Mouse (Mus musculus) limb, embryonic 11.5 days (tissue): Measurements from ENCODE around the gene C1qtnf4. TPM values are rescaled to one million over a fixed set of nuclear protein-coding genes. Genes with fewer than 3 reads are reported as not detected.
A peak's percentile ranks its signal among the peaks of the same experiment; 100 is the strongest.

Experiments used
- ATAC-seq: fragments of 200-750 bp; cut with Nextera tagmentation; 2 replicates; pipeline ENCODE4 v1.8.0; 2017; ENCODE audit warnings: low read depth; ENCODE audit not compliant: insufficient number of reproducible peaks, low FRiP score, low TSS enrichment
- DNase-seq: peaks from one replicate; pipeline ENCODE4 v3.0.0-alpha.2; 2015; ENCODE audit warnings: low spot score
- H3K27ac ChIP-seq: fragments of 300-500 bp; sonication (generic); replicated peaks from 2 replicates; pipeline ENCODE4 v1.5.1; 2014; ENCODE audit warnings: low read depth, mild to moderate bottlenecking, low read length
- H3K27me3 ChIP-seq: fragments of 300-500 bp; sonication (generic); 2 replicates; pipeline ENCODE4 v1.6.1; 2014; ENCODE audit warnings: mild to moderate bottlenecking, low read length, mixed read lengths; ENCODE audit not compliant: control insufficient read depth, insufficient read depth
- H3K36me3 ChIP-seq: fragments of 300-500 bp; sonication (generic); 2 replicates; pipeline ENCODE4 v1.6.1; 2014; ENCODE audit warnings: mild to moderate bottlenecking, low read length, moderate library complexity, mixed read lengths; ENCODE audit not compliant: control insufficient read depth, insufficient read depth
- H3K4me1 ChIP-seq: fragments of 300-500 bp; sonication (generic); 2 replicates; pipeline ENCODE4 v1.6.1; 2014; ENCODE audit warnings: low read length, mixed read lengths; ENCODE audit not compliant: control insufficient read depth, insufficient read depth
- H3K4me2 ChIP-seq: fragments of 300-500 bp; sonication (generic); 2 replicates; pipeline ENCODE4 v1.6.1; 2014; ENCODE audit warnings: low read depth, mild to moderate bottlenecking, moderate library complexity; ENCODE audit not compliant: severe bottlenecking
- H3K4me3 ChIP-seq: fragments of 300-500 bp; sonication (generic); 2 replicates; pipeline ENCODE4 v1.5.1; 2014; ENCODE audit warnings: low read depth, low read length
- H3K9ac ChIP-seq: fragments of 300-500 bp; sonication (generic); 2 replicates; pipeline ENCODE4 v1.6.1; 2014; ENCODE audit warnings: mild to moderate bottlenecking, low read length
- H3K9me3 ChIP-seq: fragments of 300-500 bp; sonication (generic); 2 replicates; pipeline ENCODE4 v1.6.1; 2016; ENCODE audit warnings: low read length; ENCODE audit not compliant: control insufficient read depth
- WGBS: fragments of 180-500 bp; shearing (Covaris S2); extraction: QIAGEN DNeasy Blood & Tissue Kit; methylation state at CpG from one replicate; pipeline ENCODE4 v1.1.7; 2014; 5-methylcytosine and 5-hydroxymethylcytosine counted together
- polyA plus RNA-seq: library from polyadenylated mRNA; unstranded; fragments of >200 nt; fragmentation: Nextera tagmentation; extraction: Ambion mirVana; gene quantifications from 2 replicates; pipeline ENCODE4 v1.2.1, GENCODE M21; 2014

C1qtnf4 gene
- polyA plus RNA-seq, 1 experiment from 2014 or later = 10.2 TPM

DNA sequence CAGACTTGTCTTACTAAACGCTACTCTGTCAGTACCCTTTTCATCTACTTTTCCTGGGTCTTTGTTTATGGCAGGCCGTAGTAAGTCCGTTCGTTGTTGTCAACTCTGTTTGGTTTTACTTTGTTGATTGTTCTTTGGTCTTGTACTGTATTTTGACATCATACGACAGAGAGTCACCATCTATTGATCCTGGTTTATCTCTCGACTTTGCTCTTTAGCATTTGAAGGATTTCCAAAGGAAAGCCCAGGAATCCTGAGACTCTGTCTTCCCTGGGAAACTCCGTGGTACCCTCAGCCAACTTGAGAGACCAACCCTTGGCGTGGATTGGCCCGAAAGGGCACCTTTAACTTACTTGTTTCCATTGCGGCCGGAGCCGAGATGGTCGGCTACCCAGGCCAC lies 42.9 kb downstream of the C1qtnf4 start:
- no peak overlapping the region for H3K27ac ChIP-seq
- no peaks in the 10 kb centered on the region for H3K27me3 ChIP-seq
- H3K4me2 ChIP-seq = no peak overlapping the region
- H3K4me1 ChIP-seq = no peaks in the 10 kb centered on the region
- H3K9me3 ChIP-seq = no peaks in the 10 kb centered on the region
- WGBS = 85% methylated on average over 13 of the region's 13 CpGs
- no peaks in the 10 kb centered on the region for H3K36me3 ChIP-seq
- DNase-seq (no peak), ATAC-seq (no peak)
- H3K4me3 ChIP-seq = no peak overlapping the region
- H3K9ac ChIP-seq = no peak overlapping the region

DNA sequence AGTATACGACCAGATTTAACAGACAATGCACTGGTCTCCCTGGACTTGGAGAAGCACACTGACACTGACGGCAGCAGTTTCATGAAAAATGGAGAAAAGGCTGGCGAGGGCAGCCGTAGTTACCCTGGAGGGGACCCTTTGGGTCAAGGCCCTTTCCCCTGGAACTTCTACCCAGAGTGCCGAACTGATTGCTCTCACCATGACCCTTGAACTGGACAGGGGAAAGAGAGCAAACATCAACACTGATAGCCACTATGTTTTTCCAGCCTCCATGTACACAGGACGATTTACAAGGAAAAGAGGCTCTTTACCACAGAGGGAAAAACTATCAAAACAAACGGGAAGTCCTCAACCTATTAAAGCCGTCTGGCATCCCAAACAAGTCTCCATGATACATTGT lies 46.2 kb downstream of the C1qtnf4 start:
- Histone ChIP-seq H3K4me3 (no peak overlapping the region), H3K27me3 (no peaks in the 10 kb centered on the region), H3K36me3 (no peaks in the 10 kb centered on the region), H3K9ac (no peak overlapping the region), H3K9me3 (no peaks in the 10 kb centered on the region), H3K27ac (no peak overlapping the region), H3K4me1 (no peaks in the 10 kb centered on the region), H3K4me2 (no peak overlapping the region)
- DNase-seq (no peak), ATAC-seq (no peak)
- WGBS = 79% methylated on average over 8 of the region's 8 CpGs

DNA sequence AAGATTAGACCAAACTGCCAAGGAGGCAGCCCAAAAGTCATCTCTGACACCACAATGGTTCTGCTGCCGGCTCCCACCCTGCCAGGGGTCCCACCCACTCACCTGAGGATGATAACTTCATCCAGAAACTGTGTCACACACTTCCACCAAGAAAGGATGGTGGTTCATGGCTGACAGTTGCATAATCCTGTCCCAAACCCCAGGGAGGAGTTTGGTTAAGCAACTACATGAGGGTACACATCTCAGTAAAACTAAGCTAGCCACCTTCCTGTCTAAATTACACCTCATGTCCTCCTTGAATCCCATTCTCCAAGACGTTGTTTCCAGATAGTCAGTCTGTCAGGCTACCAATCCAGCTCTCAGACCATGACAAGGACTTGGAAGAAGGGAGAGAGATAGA lies 46.6 kb downstream of the C1qtnf4 start:
- H3K4me2 ChIP-seq = no peak overlapping the region
- H3K9ac ChIP-seq = no peak overlapping the region
- H3K4me1 ChIP-seq = no peaks in the 10 kb centered on the region
- no peaks in the 10 kb centered on the region for H3K27me3 ChIP-seq
- H3K9me3 ChIP-seq = no peaks in the 10 kb centered on the region
- no peak overlapping the region for H3K27ac ChIP-seq
- no peaks in the 10 kb centered on the region for H3K36me3 ChIP-seq
- DNase-seq (no peak), ATAC-seq (no peak)
- 75% methylated on average over 2 of the region's 2 CpGs for WGBS
- no peak overlapping the region for H3K4me3 ChIP-seq

DNA sequence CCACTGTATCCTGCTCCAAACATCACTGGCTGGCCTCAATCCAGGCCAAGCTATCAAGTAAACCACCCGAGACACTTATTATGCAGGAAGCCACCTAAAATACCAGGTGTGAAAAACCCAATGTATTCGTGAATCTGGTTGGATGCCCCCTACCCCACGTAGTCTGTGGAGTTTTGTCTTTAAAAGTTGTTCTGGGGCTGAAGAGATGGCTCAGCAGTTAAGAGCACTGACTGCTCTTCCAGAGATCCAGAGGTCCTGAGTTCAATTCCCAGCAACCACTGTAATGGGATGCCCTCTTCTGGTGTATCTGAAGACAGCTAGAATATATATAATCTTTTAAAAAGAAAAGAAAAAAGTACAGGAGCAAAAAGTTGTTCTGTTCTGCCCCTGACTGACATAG lies 52.7 kb downstream of the C1qtnf4 start:
- no peak overlapping the region for H3K4me3 ChIP-seq
- H3K27me3 ChIP-seq = no peaks in the 10 kb centered on the region
- H3K4me1 ChIP-seq = peaks cover 3% of the 10 kb centered on the region; the same call in 1 of the 2 replicates
- H3K27ac ChIP-seq = no peak overlapping the region
- no peak overlapping the region for H3K4me2 ChIP-seq
- ATAC-seq (no peak), DNase-seq (no peak)
- 67% methylated on average over 3 of the region's 3 CpGs for WGBS
- no peaks in the 10 kb centered on the region for H3K36me3 ChIP-seq
- H3K9me3 ChIP-seq = no peaks in the 10 kb centered on the region
- no peak overlapping the region for H3K9ac ChIP-seq

DNA sequence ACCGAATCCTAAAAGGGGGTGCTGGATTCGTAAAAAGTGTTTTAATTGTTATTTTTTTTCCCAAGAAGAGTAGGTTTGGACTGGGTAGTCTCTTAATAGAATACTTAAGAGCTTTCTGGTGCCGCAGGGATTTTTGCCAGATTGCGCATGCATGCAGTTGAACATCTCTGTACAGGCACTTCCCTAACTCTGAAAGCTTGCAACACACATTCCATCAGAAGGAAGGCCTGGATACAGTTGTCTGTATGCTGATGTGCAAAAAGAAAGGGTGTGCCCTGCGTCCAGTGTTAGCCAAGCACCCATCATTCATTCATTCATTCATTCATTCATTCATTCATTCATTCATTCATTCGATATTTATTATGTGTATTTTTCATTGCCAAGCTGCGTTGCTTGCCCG lies 54.1 kb downstream of the C1qtnf4 start:
- no peaks in the 10 kb centered on the region for H3K9me3 ChIP-seq
- no peaks in the 10 kb centered on the region for H3K27me3 ChIP-seq
- H3K9ac ChIP-seq = peak overlapping the region; percentile 95
- DNase-seq = no peak
- ATAC-seq = peak; percentile 37; the same call in 1 of the 2 replicates
- H3K4me3 ChIP-seq = peak overlapping the region; percentile 96
- H3K4me1 ChIP-seq = peaks cover 3% of the 10 kb centered on the region; the same call in 1 of the 2 replicates
- H3K27ac ChIP-seq = peak overlapping the region; percentile 88; the same call in 1 of the 2 replicates
- no peaks in the 10 kb centered on the region for H3K36me3 ChIP-seq
- WGBS = 51% methylated on average over 8 of the region's 8 CpGs
- peak overlapping the region; percentile 44; the same call in 1 of the 2 replicates for H3K4me2 ChIP-seq

Other genes starting within 250 kb of the C1qtnf4 start
- 66.2 and 74.0 TPM in 2 replicates for gene Nup160, start 208.6 kb upstream of the C1qtnf4 start, polyA plus RNA-seq
- gene Fnbp4, start 140.5 kb upstream of the C1qtnf4 start, polyA plus RNA-seq = 102 and 117 TPM in 2 replicates
- gene Agbl2, start 103.1 kb upstream of the C1qtnf4 start, polyA plus RNA-seq = 0.40 and 0.51 TPM in 2 replicates
- 220 and 227 TPM in 2 replicates for gene Mtch2, start 38.7 kb upstream of the C1qtnf4 start, polyA plus RNA-seq
- 47.5 and 53.7 TPM in 2 replicates for gene Kbtbd4, start 18.9 kb downstream of the C1qtnf4 start, polyA plus RNA-seq
- gene Ndufs3, start 19.0 kb downstream of the C1qtnf4 start, polyA plus RNA-seq = 206 and 229 TPM in 2 replicates
- gene Celf1, start 54.5 kb downstream of the C1qtnf4 start, polyA plus RNA-seq = 75.2 and 91.1 TPM in 2 replicates
- gene Rapsn, start 149.8 kb downstream of the C1qtnf4 start, polyA plus RNA-seq = 2.7 and 4.4 TPM in 2 replicates
- gene Psmc3, start 168.1 kb downstream of the C1qtnf4 start, polyA plus RNA-seq = 433 and 440 TPM in 2 replicates
- gene Slc39a13, start 184.6 kb downstream of the C1qtnf4 start, polyA plus RNA-seq = 27.1 and 29.8 TPM in 2 replicates
- gene Spi1, start 196.5 kb downstream of the C1qtnf4 start, polyA plus RNA-seq = 1.9 and 2.4 TPM in 2 replicates
- gene Mybpc3, start 232.3 kb downstream of the C1qtnf4 start, polyA plus RNA-seq = 0.11 and 0.29 TPM in 2 replicates